In genomic region chr1:194223015-194223414, GRCm38 (mm10) we compare ENCODE assay signal across 8 mouse cellular contexts.
DNase-seq lines count a peak whose midpoint lies in the region; ATAC-seq and TF ChIP-seq lines count a peak whose summit lies in the region.

No protein-coding gene starts in this region.

- H3K9ac ChIP-seq in embryonic facial prominence, embryonic 15.5 days = no peak overlapping the region
- H3K9ac ChIP-seq in kidney, embryonic 15.5 days = no peak overlapping the region
- no peak overlapping the region for H3K9ac ChIP-seq in stomach, postnatal 0 days (ENCODE audit: low read length)

- 1% methylated on average over 9 of the region's 9 CpGs for WGBS in embryonic facial prominence, embryonic 15.5 days
- 2% methylated on average over 9 of the region's 9 CpGs for WGBS in heart, embryonic 10.5 days
- WGBS in kidney, embryonic 15.5 days = 1% methylated on average over 9 of the region's 9 CpGs
- WGBS in stomach, postnatal 0 days = 2% methylated on average over 9 of the region's 9 CpGs

- no peaks in the 10 kb centered on the region for H3K9me3 ChIP-seq in embryonic facial prominence, embryonic 15.5 days (replicated peaks)
- H3K9me3 ChIP-seq in heart, embryonic 10.5 days = no peaks in the 10 kb centered on the region
- H3K9me3 ChIP-seq in kidney, embryonic 15.5 days (replicated peaks) = no peaks in the 10 kb centered on the region
- H3K9me3 ChIP-seq in stomach, postnatal 0 days (ENCODE audit: control insufficient read depth, low read length) = no peaks in the 10 kb centered on the region

- DNase-seq in 3T3-L1 (ENCODE audit: low read depth, low spot score) (peak; percentile 70), liver (peak; percentile 60)
- peak; percentile 23 to 37 for DNase-seq in adrenal gland, postnatal 4 days (ENCODE audit: low spot score in 2 of 2)
- DNase-seq in heart, embryonic 10.5 days (ENCODE audit: low spot score) = peak; percentile 78
- DNase-seq in neural tube, embryonic 10.5 days (ENCODE audit: extremely low spot score, low spot score) = peak; percentile 88
- DNase-seq in stomach, postnatal 0 days (ENCODE audit: low spot score) = peak; percentile 68

- peak; percentile 69; the same call in 1 of the 2 replicates for ATAC-seq in embryonic facial prominence, embryonic 15.5 days (ENCODE audit: insufficient number of reproducible peaks, low FRiP score, low TSS enrichment, low read depth)
- ATAC-seq in kidney, embryonic 15.5 days (replicated peaks; ENCODE audit: low FRiP score) = peak; percentile 93
- peak; percentile 66; the same call in 1 of the 2 replicates for ATAC-seq in stomach, postnatal 0 days (ENCODE audit: low FRiP score, low TSS enrichment)

- H3K27ac ChIP-seq in embryonic facial prominence, embryonic 15.5 days (replicated peaks) = no peak overlapping the region
- no peak overlapping the region for H3K27ac ChIP-seq in heart, embryonic 10.5 days
- 0 out of 2 replicates have a peak overlapping the region, but pooled peaks have one; percentile 27 for H3K27ac ChIP-seq in kidney, embryonic 15.5 days
- H3K27ac ChIP-seq in stomach, postnatal 0 days (replicated peaks) = no peak overlapping the region

- 0 out of 2 replicates have a peak, but pooled peaks cover 13% of the 10 kb centered on the region for H3K4me1 ChIP-seq in embryonic facial prominence, embryonic 15.5 days
- H3K4me1 ChIP-seq in heart, embryonic 10.5 days = no peaks in the 10 kb centered on the region
- H3K4me1 ChIP-seq in kidney, embryonic 15.5 days = peaks cover 21% of the 10 kb centered on the region
- no peaks in the 10 kb centered on the region for H3K4me1 ChIP-seq in stomach, postnatal 0 days (replicated peaks; ENCODE audit: control insufficient read depth, insufficient read depth)

- H3K4me3 ChIP-seq in embryonic facial prominence, embryonic 15.5 days (replicated peaks) = no peak overlapping the region
- no peak overlapping the region for H3K4me3 ChIP-seq in heart, embryonic 10.5 days
- H3K4me3 ChIP-seq in kidney, embryonic 15.5 days (replicated peaks) = no peak overlapping the region
- no peak overlapping the region for H3K4me3 ChIP-seq in stomach, postnatal 0 days (ENCODE audit: low read depth, low read length)

- no peak overlapping the region for H3K4me2 ChIP-seq in embryonic facial prominence, embryonic 15.5 days (replicated peaks)
- H3K4me2 ChIP-seq in kidney, embryonic 15.5 days = no peak overlapping the region
- H3K4me2 ChIP-seq in stomach, postnatal 0 days (replicated peaks; ENCODE audit: low read depth) = no peak overlapping the region

- no peak for TF ChIP-seq EP300 in stomach, postnatal 0 days (optimal IDR thresholded peaks at IDR 0.05)

- H3K36me3 ChIP-seq in embryonic facial prominence, embryonic 15.5 days = no peaks in the 10 kb centered on the region
- H3K36me3 ChIP-seq in heart, embryonic 10.5 days = no peaks in the 10 kb centered on the region
- H3K36me3 ChIP-seq in kidney, embryonic 15.5 days = no peaks in the 10 kb centered on the region
- H3K36me3 ChIP-seq in stomach, postnatal 0 days (ENCODE audit: control insufficient read depth, insufficient read depth, low read length) = no peaks in the 10 kb centered on the region

- TF ChIP-seq CTCF in stomach, postnatal 0 days (IDR thresholded peaks at IDR 0.05; ENCODE audit: low read depth) = peak; percentile 92

- H3K27me3 ChIP-seq in embryonic facial prominence, embryonic 15.5 days = no peaks in the 10 kb centered on the region
- peaks cover 3% of the 10 kb centered on the region; the same call in 1 of the 2 replicates for H3K27me3 ChIP-seq in heart, embryonic 10.5 days (ENCODE audit: insufficient read depth, poor library complexity, severe bottlenecking)
- H3K27me3 ChIP-seq in kidney, embryonic 15.5 days = no peaks in the 10 kb centered on the region
- no peaks in the 10 kb centered on the region for H3K27me3 ChIP-seq in stomach, postnatal 0 days (ENCODE audit: control insufficient read depth, insufficient read depth, low read length)

Comparison
In these comparisons a context has a peak if more than half of its experiments do, and no peak if none do; other contexts are left out.
1. DNase-seq: peak in every context shown above with its lines; median percentile 88 in neural tube, embryonic 10.5 days; 78 in heart, embryonic 10.5 days; 70 in 3T3-L1; 68 in stomach, postnatal 0 days; 60 in liver; 30 in adrenal gland, postnatal 4 days.